Mouse (Mus musculus): Measurements from ENCODE around the gene Napepld.
"Not testable (repeated sequence)": the region's sequence is repeated elsewhere in the genome, so short reads cannot be mapped to it uniquely, and the experiment has no call there.

Gene Napepld

GRCm38 (mm10) chr5:21706546-21706945, 5.3 kb upstream of the Napepld start:
- in situ Hi-C loops (cut with MboI, MseI) = loop anchor here (10.0 kb wide), 1 partner anchor 822 kb away; the partner anchor contains the start of genes Phtf2 and Tmem60

GRCm38 (mm10) chr5:21703708-21704107, 2.5 kb upstream of the Napepld start:
- in situ Hi-C loops (cut with MboI, MseI) = loop anchor here (10.0 kb wide), 1 partner anchor 819 kb away; the partner anchor contains the start of genes Phtf2 and Tmem60

GRCm38 (mm10) chr5:21702873-21703475, 1.8 kb upstream of the Napepld start:
- in situ Hi-C loops (cut with MboI, MseI) = loop anchor here (10.0 kb wide), 1 partner anchor 818 kb away; the partner anchor contains the start of genes Phtf2 and Tmem60

GRCm38 (mm10) chr5:21702009-21702364, 791 bp upstream of the Napepld start:
- in situ Hi-C loops (cut with MboI, MseI) = loop anchor here (10.0 kb wide), 1 partner anchor 817 kb away; the partner anchor contains the start of genes Phtf2 and Tmem60

- in situ Hi-C loops (cut with MboI, MseI) = loop anchor here (10.0 kb wide), 1 partner anchor 816 kb away; the partner anchor contains the start of genes Phtf2 and Tmem60
Observed at GRCm38 (mm10) chr5:21700934-21701333, 262 bp downstream of the Napepld start.

- in situ Hi-C loops (cut with MboI, MseI) = loop anchor here (10.0 kb wide), 1 partner anchor 816 kb away; the partner anchor contains the start of genes Phtf2 and Tmem60
Observed at GRCm38 (mm10) chr5:21700272-21700821, 849 bp downstream of the Napepld start.

- in situ Hi-C loops (cut with MboI, MseI) = not testable (repeated sequence)
Observed at GRCm38 (mm10) chr5:21699555-21699954, 1.6 kb downstream of the Napepld start.

GRCm38 (mm10) chr5:21694854-21695490, 6.2 kb downstream of the Napepld start:
- in situ Hi-C loops (cut with MboI, MseI) = no loop called here

GRCm38 (mm10) chr5:21693372-21693870, 7.8 kb downstream of the Napepld start:
- in situ Hi-C loops (cut with MboI, MseI) = no loop called here

GRCm38 (mm10) chr5:21692230-21692629, 9.0 kb downstream of the Napepld start:
- in situ Hi-C loops (cut with MboI, MseI) = no loop called here

- in situ Hi-C loops (cut with MboI, MseI) = no loop called here
Observed at GRCm38 (mm10) chr5:21687042-21687441, 14.2 kb downstream of the Napepld start.

GRCm38 (mm10) chr5:21685001-21685400, 16.2 kb downstream of the Napepld start:
- in situ Hi-C loops (cut with MboI, MseI) = no loop called here

GRCm38 (mm10) chr5:21683811-21684210, 17.4 kb downstream of the Napepld start:
- in situ Hi-C loops (cut with MboI, MseI) = no loop called here

GRCm38 (mm10) chr5:21680940-21681339, 20.3 kb downstream of the Napepld start:
- in situ Hi-C loops (cut with MboI, MseI) = no loop called here

GRCm38 (mm10) chr5:21680029-21680428, 21.2 kb downstream of the Napepld start:
- in situ Hi-C loops (cut with MboI, MseI) = no loop called here

GRCm38 (mm10) chr5:21678363-21678762, 22.8 kb downstream of the Napepld start:
- in situ Hi-C loops (cut with MboI, MseI) = no loop called here

- in situ Hi-C loops (cut with MboI, MseI) = no loop called here
Observed at GRCm38 (mm10) chr5:21677939-21678338, 23.3 kb downstream of the Napepld start.

GRCm38 (mm10) chr5:21675494-21675893, 25.7 kb downstream of the Napepld start:
- in situ Hi-C loops (cut with MboI, MseI) = no loop called here

GRCm38 (mm10) chr5:21675019-21675418, 26.2 kb downstream of the Napepld start:
- in situ Hi-C loops (cut with MboI, MseI) = no loop called here

- in situ Hi-C loops (cut with MboI, MseI) = no loop called here
Observed at GRCm38 (mm10) chr5:21673742-21674141, 27.5 kb downstream of the Napepld start.

- in situ Hi-C loops (cut with MboI, MseI) = no loop called here
Observed at GRCm38 (mm10) chr5:21672812-21673635, 28.2 kb downstream of the Napepld start.

GRCm38 (mm10) chr5:21669307-21669706, 31.9 kb downstream of the Napepld start:
- in situ Hi-C loops (cut with MboI, MseI) = no loop called here
